ENCODE assay signal across 10 mouse cellular contexts in genomic region chr9:42908657-42909313, GRCm38 (mm10). TPM values are rescaled to one million over a fixed set of nuclear protein-coding genes. Genes with fewer than 3 reads are reported as not detected.
DNase-seq lines count a peak whose midpoint lies in the region; ATAC-seq and TF ChIP-seq lines count a peak whose summit lies in the region.
"Had no signal": no experiment of that assay in that cellular context is flagged by ENCODE, and none has a peak within 500 bp of the region (broad histone marks: within the 10 kb centered on the region; RNA-seq: fewer than 3 reads in every experiment).

No protein-coding gene starts in this region.

- H3K9me3 ChIP-seq in limb, embryonic 14.5 days (ENCODE audit: control insufficient read depth, low read length): no peaks in the 10 kb centered on the region
- H3K9me3 ChIP-seq: midbrain, embryonic 13.5 days had no signal

- no peaks in the 10 kb centered on the region for H3K36me3 ChIP-seq in limb, embryonic 14.5 days (ENCODE audit: control insufficient read depth, insufficient read depth, low read length)
- H3K36me3 ChIP-seq in small intestine, adult 2 months (ENCODE audit: control insufficient read depth, insufficient read depth, low read length): no peaks in the 10 kb centered on the region
- H3K36me3 ChIP-seq: midbrain, embryonic 13.5 days had no signal

- no peak for ATAC-seq in limb, embryonic 14.5 days (ENCODE audit: low FRiP score, low read depth)
- ATAC-seq in granulocyte monocyte progenitor cell, adult 5-6 weeks (replicated peaks; ENCODE audit: poor library complexity, severe bottlenecking): no peak; the same call in 1 of the 2 replicates
- ATAC-seq: midbrain, embryonic 13.5 days had no signal

- intact Hi-C loops in heart, postnatal 25 days (cut with DNase I): no loop called here
- intact Hi-C loops in heart, postnatal 10 days (cut with DNase I): no loop called here
- intact Hi-C loops in gastrocnemius, adult 2 months (cut with DNase I): no loop called here

- DNase-seq in heart, adult 18-20 months: peak; percentile 7 to 25
- DNase-seq in heart, postnatal 25 days (ENCODE audit: low spot score): no peak
- DNase-seq in heart, postnatal 10 days: peak; percentile 18 to 29
- no peak for DNase-seq in limb, embryonic 14.5 days (ENCODE audit: low spot score)
- no peak for DNase-seq in ovary, postnatal 14 days (ENCODE audit: low spot score)
- no peak for DNase-seq in gastrocnemius, adult 2 months
- DNase-seq: B cell, adult 2 months had no signal

- H3K9ac ChIP-seq in limb, embryonic 14.5 days (ENCODE audit: low read depth, low read length, severe bottlenecking): peak overlapping the region; percentile 1; the same call in 1 of the 2 replicates
- H3K9ac ChIP-seq: midbrain, embryonic 13.5 days had no signal

- no peak overlapping the region for H3K4me3 ChIP-seq in limb, embryonic 14.5 days (replicated peaks; ENCODE audit: low read length)
- H3K4me3 ChIP-seq in small intestine, adult 2 months (ENCODE audit: low read depth, low read length): no peak overlapping the region
- no peak overlapping the region for H3K4me3 ChIP-seq in gastrocnemius, adult 2 months
- H3K4me3 ChIP-seq: midbrain, embryonic 13.5 days had no signal

- H3K4me1 ChIP-seq in limb, embryonic 14.5 days (ENCODE audit: control insufficient read depth, insufficient read depth, low read length): peaks cover 12% of the 10 kb centered on the region
- peaks cover 2% of the 10 kb centered on the region; the same call in 1 of the 2 replicates for H3K4me1 ChIP-seq in small intestine, adult 2 months (ENCODE audit: control insufficient read depth, insufficient read depth, insufficient read length, low read length)

- H3K4me2 ChIP-seq in limb, embryonic 14.5 days (replicated peaks; ENCODE audit: low read depth, low read length, severe bottlenecking): no peak overlapping the region
- H3K4me2 ChIP-seq: midbrain, embryonic 13.5 days had no signal

- WGBS in limb, embryonic 14.5 days: 28% methylated on average over 8 of the region's 8 CpGs
- 50% methylated on average over 8 of the region's 8 CpGs for WGBS in small intestine, adult 2 months

- no peaks in the 10 kb centered on the region for H3K27me3 ChIP-seq in limb, embryonic 14.5 days (ENCODE audit: control insufficient read depth, insufficient read depth, low read length)
- no peaks in the 10 kb centered on the region for H3K27me3 ChIP-seq in small intestine, adult 2 months (ENCODE audit: control insufficient read depth, insufficient read depth, low read length)
- H3K27me3 ChIP-seq: midbrain, embryonic 13.5 days had no signal

- no peak overlapping the region for H3K27ac ChIP-seq in limb, embryonic 14.5 days (replicated peaks; ENCODE audit: low read depth, low read length)
- H3K27ac ChIP-seq in small intestine, adult 2 months (ENCODE audit: insufficient read depth, low read depth, low read length): peak overlapping the region; percentile 36
- no peak overlapping the region for H3K27ac ChIP-seq in gastrocnemius, adult 2 months
- H3K27ac ChIP-seq: midbrain, embryonic 13.5 days had no signal

- TF ChIP-seq POLR2A in limb, embryonic 14.5 days (IDR thresholded peaks at IDR 0.05; ENCODE audit: borderline replicate concordance, extremely low read depth, insufficient read depth, insufficient read length): no peak
- no peak for TF ChIP-seq POLR2A in small intestine, adult 2 months (IDR thresholded peaks at IDR 0.05; ENCODE audit: low read depth, low read length)

- TF ChIP-seq CTCF in small intestine, adult 2 months (IDR thresholded peaks at IDR 0.05; ENCODE audit: extremely low read depth, insufficient read length, insufficient replicate concordance, low read depth, low read length): no peak
- TF ChIP-seq CTCF in gastrocnemius, adult 2 months (IDR thresholded peaks at IDR 0.05): no peak

RNA-seq across cellular contexts. Expression of gene Grik4, which starts 35.5 kb away (rescaled TPM):
- total RNA-seq in heart, adult 18-20 months (2021): under 1 TPM in 1 of 2 experiments, not detected in 1; 0.05 TPM
- under 1 TPM; 0.03 to 0.08 TPM for total RNA-seq in heart, postnatal 25 days (2021)
- under 1 TPM in 1 of 2 experiments, not detected in 1; 0.07 TPM for total RNA-seq in heart, postnatal 10 days (2021)
- polyA plus RNA-seq in limb, embryonic 14.5 days (2012; rRNA removed): 2.4 and 2.7 TPM in 2 replicates
- 0.85 and 1.5 TPM in 2 replicates for polyA plus RNA-seq in limb, embryonic 14.5 days (2014; fragmentation: Nextera tagmentation; extraction: Ambion mirVana)
- polyA plus RNA-seq in small intestine, adult 2 months (2012; rRNA removed): 0.25 and 0.35 TPM in 2 replicates
- not detected in 2 replicates for total RNA-seq in granulocyte monocyte progenitor cell, adult 5-6 weeks (2014; fragmentation: Nextera tagmentation)
- 0.72 TPM in 1 of 2 replicates, not detected in the other for total RNA-seq in granulocyte monocyte progenitor cell, adult 5-6 weeks (2017)
- under 1 TPM in 1 of 2 experiments, not detected in 1; 0.22 TPM for total RNA-seq in gastrocnemius, adult 2 months (2021)

Comparison
In these comparisons a context has a peak if more than half of its experiments do, and no peak if none do; other contexts are left out.
1. DNase-seq: peak in heart, adult 18-20 months (2 of 2) and heart, postnatal 10 days (2 of 2); none in heart, postnatal 25 days (single experiment), limb, embryonic 14.5 days (single experiment), ovary, postnatal 14 days (single experiment) and gastrocnemius, adult 2 months (single experiment).